Mouse (Mus musculus): Measurements from ENCODE around the gene Slc38a3.

DNA sequence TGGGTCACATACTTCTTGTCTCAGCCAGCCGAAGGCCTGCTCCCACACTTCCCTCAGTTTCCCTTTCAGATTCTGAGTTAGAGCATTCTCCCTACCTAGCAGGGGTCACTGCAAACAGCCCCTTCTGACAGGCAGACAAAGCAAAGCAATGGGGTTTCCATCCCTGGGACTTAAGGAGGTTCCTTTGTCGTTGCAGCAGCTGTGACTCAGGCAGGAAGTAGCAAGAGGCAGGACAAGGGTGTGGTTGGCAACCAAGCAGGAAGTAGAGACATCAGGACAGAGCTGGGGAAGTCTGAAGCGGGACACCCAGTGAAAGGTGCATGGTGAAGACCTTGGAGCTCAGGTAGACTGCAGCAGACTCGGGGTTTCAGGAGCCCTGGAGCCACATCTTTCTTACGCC is 44.8 kb downstream of the Slc38a3 start:
- TF ChIP-seq CTCF (IDR thresholded peaks at IDR 0.05; ENCODE audit: low read depth) (no peak), EP300 (IDR thresholded peaks at IDR 0.05; ENCODE audit: low read depth) (0 out of 2 replicates have a peak, but pooled peaks have one; percentile 23)

Measured in heart, postnatal 0 days (tissue).